Mouse (Mus musculus): ENCODE data around the gene Abcb1b. TPM values are rescaled to one million over a fixed set of nuclear protein-coding genes. Genes with fewer than 3 reads are reported as not detected.
A peak's percentile ranks its signal among the peaks of the same experiment; 100 is the strongest.

The Abcb1b gene
- polyA plus RNA-seq, 1 experiment from 2014 or later: 1.4 TPM

DNA sequence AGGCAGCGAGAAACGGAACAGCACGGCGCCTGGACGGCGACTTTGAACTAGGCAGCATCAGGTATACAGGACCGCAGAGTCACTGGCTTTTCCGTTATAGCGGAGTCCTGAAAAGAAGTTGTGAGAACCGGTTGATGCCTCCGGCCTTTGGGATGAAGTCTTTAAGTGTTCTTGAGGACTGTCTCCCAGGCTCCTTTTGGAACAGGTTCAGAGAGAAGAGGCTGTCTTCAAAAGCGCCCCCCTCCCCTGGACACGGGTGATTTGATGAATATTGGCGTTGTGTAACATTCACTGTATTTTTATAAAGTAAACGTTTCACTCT lies 96.1 kb downstream of the Abcb1b start:
- peaks cover 2 to 7% of the 10 kb centered on the region in 2 experiments; a peak in 3 of 4 replicates for H3K4me1 ChIP-seq (ENCODE audit: control insufficient read depth in 2 of 2, insufficient read depth in 2 of 2, low read length in 2 of 2)
- no peak for ATAC-seq (ENCODE audit: insufficient number of reproducible peaks, insufficient read depth, low FRiP score, low read depth)
- peak overlapping the region; percentile 50 to 57 for H3K4me3 ChIP-seq (ENCODE audit: control insufficient read depth in 1 of 2, insufficient read depth in 1 of 2, low read depth in 1 of 2, low read length in 2 of 2)
- 9% methylated on average over 15 of the region's 15 CpGs for WGBS
- no peaks in the 10 kb centered on the region for H3K36me3 ChIP-seq (ENCODE audit: control insufficient read depth, insufficient read depth, low read length)
- peak overlapping the region; percentile 94 for H3K4me2 ChIP-seq (ENCODE audit: low read length)
- peaks cover 17% of the 10 kb centered on the region for H3K27me3 ChIP-seq (ENCODE audit: control insufficient read depth, insufficient read depth, low read length)
- no peak overlapping the region for H3K27ac ChIP-seq (replicated peaks in 1 of 2; ENCODE audit: control insufficient read depth in 1 of 2, insufficient read depth in 1 of 2, low read depth in 2 of 2, low read length in 2 of 2)
- H3K9ac ChIP-seq (ENCODE audit: low read length): peak overlapping the region; percentile 68; the same call in 1 of the 2 replicates
- 0 out of 2 replicates have a peak, but pooled peaks cover 7% of the 10 kb centered on the region for H3K9me3 ChIP-seq (ENCODE audit: control insufficient read depth, low read length)

DNA sequence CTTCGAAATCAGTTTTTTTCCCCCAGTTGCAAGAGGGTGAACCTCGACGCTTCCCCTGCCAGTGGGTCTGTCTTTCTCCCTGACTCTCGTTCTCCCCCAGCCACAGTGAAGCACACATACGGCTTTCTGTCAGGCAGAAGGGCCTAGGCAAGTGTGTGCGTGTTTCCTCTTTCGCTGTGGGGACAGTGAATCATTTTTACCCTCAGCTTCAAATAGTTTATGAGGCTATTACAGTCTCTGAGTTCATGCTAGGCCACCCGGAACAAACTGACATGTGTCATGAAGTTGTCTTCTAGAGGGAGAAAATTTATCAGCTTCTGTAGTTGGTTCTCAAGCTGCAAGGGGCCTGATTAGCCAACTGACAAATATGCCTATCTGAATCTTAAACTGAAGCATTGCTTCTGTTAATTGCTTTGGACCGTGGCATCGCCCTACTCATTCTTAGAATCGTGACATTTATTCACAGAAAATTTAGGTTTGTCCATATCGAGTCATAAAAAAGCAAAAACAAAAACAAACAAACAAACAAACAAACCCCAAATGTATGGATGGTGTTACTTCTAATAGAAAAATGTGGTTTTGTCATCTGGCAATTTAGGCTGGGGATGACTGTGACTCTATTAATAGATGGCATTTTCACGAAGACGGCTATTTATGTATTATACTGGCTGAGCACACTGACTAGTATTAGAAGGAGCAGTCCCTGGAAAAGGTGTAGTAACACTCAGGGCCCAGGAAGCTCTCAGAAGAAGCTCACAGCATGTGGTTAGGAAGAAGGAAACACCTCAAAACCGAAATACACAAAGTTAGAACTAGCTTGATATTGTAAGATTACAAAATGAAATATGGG lies 96.9 kb downstream of the Abcb1b start:
- H3K27me3 ChIP-seq (ENCODE audit: control insufficient read depth, insufficient read depth, low read length): peaks cover 17% of the 10 kb centered on the region
- H3K27ac ChIP-seq (replicated peaks in 1 of 2; ENCODE audit: control insufficient read depth in 1 of 2, insufficient read depth in 1 of 2, low read depth in 2 of 2, low read length in 2 of 2): no peak overlapping the region
- no peak for ATAC-seq (ENCODE audit: insufficient number of reproducible peaks, insufficient read depth, low FRiP score, low read depth)
- WGBS: 65% methylated on average over 15 of the region's 15 CpGs
- H3K9me3 ChIP-seq (ENCODE audit: control insufficient read depth, low read length): 0 out of 2 replicates have a peak, but pooled peaks cover 7% of the 10 kb centered on the region
- no peak overlapping the region for H3K9ac ChIP-seq (ENCODE audit: low read length)
- H3K4me1 ChIP-seq (ENCODE audit: control insufficient read depth in 2 of 2, insufficient read depth in 2 of 2, low read length in 2 of 2): peaks cover 2 to 7% of the 10 kb centered on the region in 2 experiments; a peak in 3 of 4 replicates
- H3K36me3 ChIP-seq (ENCODE audit: control insufficient read depth, insufficient read depth, low read length): no peaks in the 10 kb centered on the region
- H3K4me3 ChIP-seq (ENCODE audit: control insufficient read depth in 1 of 2, insufficient read depth in 1 of 2, low read depth in 1 of 2, low read length in 2 of 2): no peak overlapping the region
- H3K4me2 ChIP-seq (ENCODE audit: low read length): no peak overlapping the region

DNA sequence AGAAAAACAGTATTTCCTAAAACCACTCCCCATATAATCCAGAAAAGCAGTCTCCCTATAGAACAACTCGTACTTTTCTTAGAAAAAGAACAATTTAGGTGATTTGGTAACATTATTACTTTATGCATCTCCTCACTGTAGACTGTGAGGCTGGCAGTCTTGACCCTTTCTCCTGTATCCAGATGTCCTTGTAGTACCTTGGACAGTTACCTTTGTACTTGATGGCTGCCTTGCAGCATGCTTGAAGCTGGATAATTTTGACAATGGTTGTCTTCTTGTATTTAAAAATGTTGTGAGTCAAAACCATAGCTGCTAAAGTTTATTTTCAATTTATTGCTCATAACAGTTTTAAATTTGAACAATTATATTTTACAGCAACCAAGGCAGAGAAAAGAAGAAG lies 98.3 kb downstream of the Abcb1b start:
- H3K9me3 ChIP-seq (ENCODE audit: control insufficient read depth, low read length): 0 out of 2 replicates have a peak, but pooled peaks cover 1% of the 10 kb centered on the region
- peaks cover 2 to 7% of the 10 kb centered on the region in 2 experiments; a peak in 3 of 4 replicates for H3K4me1 ChIP-seq (ENCODE audit: control insufficient read depth in 2 of 2, insufficient read depth in 2 of 2, low read length in 2 of 2)
- 36% methylated on average over 1 of the region's 1 CpGs for WGBS
- H3K9ac ChIP-seq (ENCODE audit: low read length): no peak overlapping the region
- no peaks in the 10 kb centered on the region for H3K36me3 ChIP-seq (ENCODE audit: control insufficient read depth, insufficient read depth, low read length)
- no peak for ATAC-seq (ENCODE audit: insufficient number of reproducible peaks, insufficient read depth, low FRiP score, low read depth)
- H3K4me3 ChIP-seq (ENCODE audit: control insufficient read depth in 1 of 2, insufficient read depth in 1 of 2, low read depth in 1 of 2, low read length in 2 of 2): no peak overlapping the region
- H3K27me3 ChIP-seq (ENCODE audit: control insufficient read depth, insufficient read depth, low read length): peaks cover 17% of the 10 kb centered on the region
- no peak overlapping the region for H3K4me2 ChIP-seq (ENCODE audit: low read length)
- H3K27ac ChIP-seq (replicated peaks in 1 of 2; ENCODE audit: control insufficient read depth in 1 of 2, insufficient read depth in 1 of 2, low read depth in 2 of 2, low read length in 2 of 2): no peak overlapping the region

DNA sequence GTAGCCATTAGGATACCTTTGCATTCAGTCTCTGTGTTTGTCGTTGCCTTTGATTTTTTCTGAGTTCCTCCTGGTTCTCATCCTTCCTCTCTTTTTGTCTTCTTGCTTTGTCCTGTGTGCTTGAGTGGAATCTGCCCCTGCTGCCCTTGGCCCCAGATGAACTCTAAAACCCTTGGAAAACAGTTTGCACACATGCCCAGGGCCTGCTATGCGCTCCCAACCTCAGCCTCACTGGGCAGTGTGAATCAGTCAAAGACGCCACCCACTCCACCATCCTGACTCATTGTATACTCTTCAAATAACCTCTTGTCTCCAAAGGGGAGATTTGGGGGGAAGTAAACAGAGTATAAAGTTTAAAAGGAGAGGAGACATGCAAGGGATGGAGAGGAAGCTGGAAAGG lies 100.3 kb downstream of the Abcb1b start:
- no peaks in the 10 kb centered on the region for H3K36me3 ChIP-seq (ENCODE audit: control insufficient read depth, insufficient read depth, low read length)
- H3K4me2 ChIP-seq (ENCODE audit: low read length): no peak overlapping the region
- H3K9me3 ChIP-seq (ENCODE audit: control insufficient read depth, low read length): no peaks in the 10 kb centered on the region
- H3K4me1 ChIP-seq (ENCODE audit: control insufficient read depth in 2 of 2, insufficient read depth in 2 of 2, low read length in 2 of 2): peaks cover 0 to 1% of the 10 kb centered on the region in 2 experiments; a peak in 1 of 4 replicates
- no peak overlapping the region for H3K9ac ChIP-seq (ENCODE audit: low read length)
- H3K27ac ChIP-seq (replicated peaks in 1 of 2; ENCODE audit: control insufficient read depth in 1 of 2, insufficient read depth in 1 of 2, low read depth in 2 of 2, low read length in 2 of 2): no peak overlapping the region
- H3K4me3 ChIP-seq (ENCODE audit: control insufficient read depth in 1 of 2, insufficient read depth in 1 of 2, low read depth in 1 of 2, low read length in 2 of 2): no peak overlapping the region
- ATAC-seq (ENCODE audit: insufficient number of reproducible peaks, insufficient read depth, low FRiP score, low read depth): no peak
- WGBS: 74% methylated on average over 3 of the region's 3 CpGs
- H3K27me3 ChIP-seq (ENCODE audit: control insufficient read depth, insufficient read depth, low read length): peaks cover 9% of the 10 kb centered on the region; the same call in 1 of the 2 replicates

DNA sequence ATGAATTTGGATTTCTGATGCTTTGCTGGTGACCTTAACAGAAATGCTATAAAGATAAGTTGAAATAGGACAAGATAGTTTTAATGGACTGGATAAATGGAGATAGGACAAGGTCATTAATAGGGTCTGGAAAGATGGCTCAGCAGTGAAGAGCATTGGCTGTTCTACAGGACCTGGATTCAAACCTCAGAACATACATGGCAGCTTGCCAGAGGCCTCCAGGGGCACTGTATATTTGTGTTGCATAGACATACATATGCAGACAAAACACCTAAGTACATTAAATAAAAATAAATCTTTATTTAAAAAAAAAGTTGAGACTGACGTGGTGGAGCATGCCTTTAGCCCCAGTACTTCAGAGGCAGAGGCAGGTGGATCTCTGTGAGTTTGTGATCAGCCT lies 103.1 kb downstream of the Abcb1b start:
- no peaks in the 10 kb centered on the region for H3K36me3 ChIP-seq (ENCODE audit: control insufficient read depth, insufficient read depth, low read length)
- no peak overlapping the region for H3K4me3 ChIP-seq (ENCODE audit: control insufficient read depth in 1 of 2, insufficient read depth in 1 of 2, low read depth in 1 of 2, low read length in 2 of 2)
- no peak overlapping the region for H3K27ac ChIP-seq (replicated peaks in 1 of 2; ENCODE audit: control insufficient read depth in 1 of 2, insufficient read depth in 1 of 2, low read depth in 2 of 2, low read length in 2 of 2)
- no peak for ATAC-seq (ENCODE audit: insufficient number of reproducible peaks, insufficient read depth, low FRiP score, low read depth)
- no peak overlapping the region for H3K4me2 ChIP-seq (ENCODE audit: low read length)
- H3K4me1 ChIP-seq (ENCODE audit: control insufficient read depth in 2 of 2, insufficient read depth in 2 of 2, low read length in 2 of 2): no peaks in the 10 kb centered on the region
- H3K9ac ChIP-seq (ENCODE audit: low read length): no peak overlapping the region
- H3K27me3 ChIP-seq (ENCODE audit: control insufficient read depth, insufficient read depth, low read length): no peaks in the 10 kb centered on the region
- WGBS: 58% methylated on average over 1 of the region's 1 CpGs
- H3K9me3 ChIP-seq (ENCODE audit: control insufficient read depth, low read length): no peaks in the 10 kb centered on the region

DNA sequence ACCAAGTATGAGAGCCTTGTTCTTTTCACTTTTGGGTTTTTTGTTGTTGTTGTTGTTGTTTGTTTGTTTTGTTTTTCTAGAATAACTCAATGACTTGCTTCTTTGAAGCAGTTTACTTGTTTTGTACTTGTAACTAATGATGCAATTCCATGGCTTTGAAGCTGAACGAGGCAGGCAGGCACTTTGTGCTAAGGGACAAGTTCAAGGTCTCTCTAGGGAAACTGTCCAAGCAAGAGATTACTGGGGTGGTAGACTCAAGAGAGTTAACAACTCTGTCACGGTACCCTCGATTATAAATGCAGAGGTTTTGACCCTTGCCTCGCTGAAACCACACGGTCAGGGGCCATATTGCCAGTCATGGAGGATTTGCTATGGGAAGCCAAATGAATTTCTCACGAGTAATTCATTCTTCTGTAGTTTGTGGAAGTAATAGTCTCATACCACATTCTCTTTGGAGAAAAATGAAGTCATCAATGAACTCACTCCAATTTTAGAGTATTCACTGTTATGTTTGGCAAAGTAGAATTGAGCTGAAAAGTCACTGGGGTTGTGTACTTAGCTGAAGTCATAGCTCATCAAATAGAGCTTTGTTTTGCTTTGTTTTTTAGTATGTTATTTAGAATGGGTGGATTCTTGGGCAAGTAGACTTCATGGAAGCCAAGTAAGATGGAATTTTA lies 104.3 kb downstream of the Abcb1b start:
- no peak for ATAC-seq (ENCODE audit: insufficient number of reproducible peaks, insufficient read depth, low FRiP score, low read depth)
- no peak overlapping the region for H3K4me2 ChIP-seq (ENCODE audit: low read length)
- H3K36me3 ChIP-seq (ENCODE audit: control insufficient read depth, insufficient read depth, low read length): no peaks in the 10 kb centered on the region
- no peaks in the 10 kb centered on the region for H3K9me3 ChIP-seq (ENCODE audit: control insufficient read depth, low read length)
- no peak overlapping the region for H3K27ac ChIP-seq (replicated peaks in 1 of 2; ENCODE audit: control insufficient read depth in 1 of 2, insufficient read depth in 1 of 2, low read depth in 2 of 2, low read length in 2 of 2)
- H3K27me3 ChIP-seq (ENCODE audit: control insufficient read depth, insufficient read depth, low read length): no peaks in the 10 kb centered on the region
- H3K9ac ChIP-seq (ENCODE audit: low read length): no peak overlapping the region
- no peak overlapping the region for H3K4me3 ChIP-seq (ENCODE audit: control insufficient read depth in 1 of 2, insufficient read depth in 1 of 2, low read depth in 1 of 2, low read length in 2 of 2)
- 70% methylated on average over 6 of the region's 6 CpGs for WGBS
- no peaks in the 10 kb centered on the region for H3K4me1 ChIP-seq (ENCODE audit: control insufficient read depth in 2 of 2, insufficient read depth in 2 of 2, low read length in 2 of 2)

DNA sequence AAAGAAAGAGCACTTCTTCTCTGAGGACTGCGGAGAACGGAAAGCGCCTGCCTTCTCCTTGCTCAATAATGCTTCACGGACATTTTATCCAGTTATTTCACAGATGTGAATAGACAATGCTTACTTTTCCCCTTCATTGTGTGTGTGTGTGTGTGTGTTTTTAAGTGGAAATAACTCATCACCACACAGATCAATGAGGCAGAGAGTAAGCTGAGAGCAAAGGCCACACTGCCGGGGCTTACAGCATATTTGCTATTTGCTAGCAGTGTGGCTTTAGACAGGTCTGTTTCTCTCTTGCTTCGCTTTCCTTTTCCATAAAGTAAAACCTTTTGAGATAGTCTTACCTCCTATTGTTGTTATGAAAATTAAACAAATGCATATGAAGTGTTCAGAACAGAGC lies 106.6 kb downstream of the Abcb1b start:
- Histone ChIP-seq H3K36me3 (ENCODE audit: control insufficient read depth, insufficient read depth, low read length) (no peaks in the 10 kb centered on the region), H3K4me3 (ENCODE audit: control insufficient read depth in 1 of 2, insufficient read depth in 1 of 2, low read depth in 1 of 2, low read length in 2 of 2) (no peak overlapping the region), H3K9ac (ENCODE audit: low read length) (no peak overlapping the region), H3K27me3 (ENCODE audit: control insufficient read depth, insufficient read depth, low read length) (no peaks in the 10 kb centered on the region), H3K9me3 (ENCODE audit: control insufficient read depth, low read length) (no peaks in the 10 kb centered on the region), H3K27ac (replicated peaks in 1 of 2; ENCODE audit: control insufficient read depth in 1 of 2, insufficient read depth in 1 of 2, low read depth in 2 of 2, low read length in 2 of 2) (no peak overlapping the region), H3K4me2 (ENCODE audit: low read length) (no peak overlapping the region), H3K4me1 (ENCODE audit: control insufficient read depth in 2 of 2, insufficient read depth in 2 of 2, low read length in 2 of 2) (no peaks in the 10 kb centered on the region)
- WGBS: 92% methylated on average over 6 of the region's 6 CpGs
- no peak for ATAC-seq (ENCODE audit: insufficient number of reproducible peaks, insufficient read depth, low FRiP score, low read depth)

Data from heart, embryonic 14.5 days (tissue).